Mouse (Mus musculus): ENCODE results near the gene Muc3. TPM values are rescaled to one million over a fixed set of nuclear protein-coding genes. Genes with fewer than 3 reads are reported as not detected.

Gene Muc3
- polyA plus RNA-seq, 1 experiment = not detected

- Histone ChIP-seq H3K27ac (replicated peaks; ENCODE audit: low read depth, low read length) (no peak overlapping the region), H3K4me3 (ENCODE audit: insufficient read depth, low read depth, low read length) (no peak overlapping the region), H3K4me1 (ENCODE audit: control insufficient read depth, insufficient read depth, insufficient read length, low read length) (peaks cover 12% of the 10 kb centered on the region)
Measured at GRCm38 (mm10) chr5:137093720-137094119, 55.4 kb downstream of the Muc3 start.

DNA sequence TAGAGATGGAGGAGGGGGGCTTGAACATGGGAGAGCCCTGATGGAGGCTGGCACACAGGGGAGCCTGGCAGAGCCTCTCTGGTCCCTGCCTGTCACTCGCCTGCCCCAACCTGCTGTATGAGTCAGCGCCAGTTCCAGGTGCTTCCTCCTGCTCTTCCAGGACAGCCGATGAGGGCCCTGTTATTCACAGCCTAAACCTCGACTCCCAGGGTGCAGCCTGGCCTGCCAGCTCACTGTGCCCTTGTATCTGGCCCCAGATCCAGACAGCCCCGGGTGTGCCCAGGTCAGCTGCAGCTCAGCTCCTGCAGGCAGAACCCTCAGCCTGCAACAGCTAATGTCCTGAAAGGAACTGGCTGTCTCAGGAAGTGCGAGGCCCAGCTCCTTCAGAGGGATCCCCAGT, 57.6 kb downstream of the Muc3 start:
- no peak overlapping the region for H3K27ac ChIP-seq (replicated peaks; ENCODE audit: low read depth, low read length)
- peaks cover 12% of the 10 kb centered on the region for H3K4me1 ChIP-seq (ENCODE audit: control insufficient read depth, insufficient read depth, insufficient read length, low read length)
- H3K4me3 ChIP-seq (ENCODE audit: insufficient read depth, low read depth, low read length) = no peak overlapping the region

- peaks cover 12% of the 10 kb centered on the region for H3K4me1 ChIP-seq (ENCODE audit: control insufficient read depth, insufficient read depth, insufficient read length, low read length)
- no peak overlapping the region for H3K4me3 ChIP-seq (ENCODE audit: insufficient read depth, low read depth, low read length)
- no peak overlapping the region for H3K27ac ChIP-seq (replicated peaks; ENCODE audit: low read depth, low read length)
Measured at GRCm38 (mm10) chr5:137090870-137091269, 58.3 kb downstream of the Muc3 start.

- Histone ChIP-seq H3K4me1 (ENCODE audit: control insufficient read depth, insufficient read depth, insufficient read length, low read length) (peaks cover 5% of the 10 kb centered on the region), H3K27ac (replicated peaks; ENCODE audit: low read depth, low read length) (0 out of 2 replicates have a peak overlapping the region, but pooled peaks have one; percentile 15), H3K4me3 (ENCODE audit: insufficient read depth, low read depth, low read length) (no peak overlapping the region)
Measured at GRCm38 (mm10) chr5:137087410-137087809, 61.7 kb downstream of the Muc3 start.

- Histone ChIP-seq H3K4me3 (ENCODE audit: insufficient read depth, low read depth, low read length) (no peak overlapping the region), H3K4me1 (ENCODE audit: control insufficient read depth, insufficient read depth, insufficient read length, low read length) (no peaks in the 10 kb centered on the region), H3K27ac (replicated peaks; ENCODE audit: low read depth, low read length) (no peak overlapping the region)
Measured at GRCm38 (mm10) chr5:137085731-137086130, 63.4 kb downstream of the Muc3 start.

- Histone ChIP-seq H3K4me1 (ENCODE audit: control insufficient read depth, insufficient read depth, insufficient read length, low read length) (peaks cover 3% of the 10 kb centered on the region), H3K27ac (replicated peaks; ENCODE audit: low read depth, low read length) (no peak overlapping the region), H3K4me3 (ENCODE audit: insufficient read depth, low read depth, low read length) (no peak overlapping the region)
Measured at GRCm38 (mm10) chr5:137085021-137085420, 64.1 kb downstream of the Muc3 start.

Other genes with a start within 250 kb of the Muc3 start
- gene Ift22, start 241.2 kb downstream of the Muc3 start, polyA plus RNA-seq (2012; ENCODE audit: insufficient read depth, insufficient read length, missing spikeins) = 13.4 and 14.6 TPM in 2 replicates
- gene Fis1, start 196.0 kb downstream of the Muc3 start, polyA plus RNA-seq (2012; ENCODE audit: insufficient read depth, insufficient read length, missing spikeins) = 128 and 153 TPM in 2 replicates
- gene Cldn15, start 182.7 kb downstream of the Muc3 start, polyA plus RNA-seq (2012; ENCODE audit: insufficient read depth, insufficient read length, missing spikeins) = 4.6 and 10.2 TPM in 2 replicates
- 15.4 and 16.0 TPM in 2 replicates for gene Plod3, start 162.3 kb downstream of the Muc3 start, polyA plus RNA-seq (2012; ENCODE audit: insufficient read depth, insufficient read length, missing spikeins)
- gene Znhit1, start 161.3 kb downstream of the Muc3 start, polyA plus RNA-seq (2012; ENCODE audit: insufficient read depth, insufficient read length, missing spikeins) = 76.0 and 101 TPM in 2 replicates
- gene Vgf, start 122.9 kb downstream of the Muc3 start, polyA plus RNA-seq (2012; ENCODE audit: insufficient read depth, insufficient read length, missing spikeins) = not detected in 2 replicates
- 69.0 and 73.6 TPM in 2 replicates for gene Ap1s1, start 103.2 kb downstream of the Muc3 start, polyA plus RNA-seq (2012; ENCODE audit: insufficient read depth, insufficient read length, missing spikeins)
- 4.1 and 9.6 TPM in 2 replicates for gene Serpine1, start 77.1 kb downstream of the Muc3 start, polyA plus RNA-seq (2012; ENCODE audit: insufficient read depth, insufficient read length, missing spikeins)
- gene Trim56, start 33.1 kb downstream of the Muc3 start, polyA plus RNA-seq (2012; ENCODE audit: insufficient read depth, insufficient read length, missing spikeins) = 9.8 and 11.1 TPM in 2 replicates
- not detected in 2 replicates for gene Muc3a, start 63.1 kb upstream of the Muc3 start, polyA plus RNA-seq (2012; ENCODE audit: insufficient read depth, insufficient read length, missing spikeins)
- 0.75 TPM in 1 of 2 replicates, not detected in the other for gene Ache, start 138.2 kb upstream of the Muc3 start, polyA plus RNA-seq (2012; ENCODE audit: insufficient read depth, insufficient read length, missing spikeins)
- gene Ufsp1, start 145.3 kb upstream of the Muc3 start, polyA plus RNA-seq (2012; ENCODE audit: insufficient read depth, insufficient read length, missing spikeins) = 7.4 and 11.4 TPM in 2 replicates
- gene Srrt, start 158.4 kb upstream of the Muc3 start, polyA plus RNA-seq (2012; ENCODE audit: insufficient read depth, insufficient read length, missing spikeins) = 31.0 and 45.4 TPM in 2 replicates
- 13.1 and 20.6 TPM in 2 replicates for gene Trip6, start 165.1 kb upstream of the Muc3 start, polyA plus RNA-seq (2012; ENCODE audit: insufficient read depth, insufficient read length, missing spikeins)
- gene Slc12a9, start 184.3 kb upstream of the Muc3 start, polyA plus RNA-seq (2012; ENCODE audit: insufficient read depth, insufficient read length, missing spikeins) = 2.5 and 5.2 TPM in 2 replicates
- gene Ephb4, start 200.8 kb upstream of the Muc3 start, polyA plus RNA-seq (2012; ENCODE audit: insufficient read depth, insufficient read length, missing spikeins) = 10.3 and 10.4 TPM in 2 replicates

All from brown adipose tissue, adult 24 weeks (tissue).